Comparison of ENCODE assay signal across 14 mouse cellular contexts in genomic region chr8:81703571-81704365, GRCm38 (mm10).
"Had no signal": no experiment of that assay in that cellular context is flagged by ENCODE, and none has a peak within 500 bp of the region (broad histone marks: within the 10 kb centered on the region; RNA-seq: fewer than 3 reads in every experiment).

No protein-coding gene starts in this region.

- DNase-seq: kidney, adult 11 months; kidney, postnatal 10 days; lung, embryonic 14.5 days; lung, postnatal 10 days; lung, postnatal 4 days; midbrain, embryonic 14.5 days; right cerebral cortex, postnatal 4 days; spleen, adult 18-20 months had no signal

- H3K36me3 ChIP-seq: limb, embryonic 15.5 days; liver, embryonic 12.5 days; midbrain, embryonic 10.5 days; neural tube, embryonic 12.5 days had no signal

- H3K27me3 ChIP-seq: limb, embryonic 15.5 days; liver, embryonic 12.5 days; neural tube, embryonic 12.5 days had no signal

- H3K27ac ChIP-seq: left cerebral cortex, adult 2 months; limb, embryonic 15.5 days; liver, embryonic 12.5 days; midbrain, embryonic 10.5 days; neural tube, embryonic 12.5 days had no signal

- H3K4me1 ChIP-seq: limb, embryonic 15.5 days; liver, embryonic 12.5 days; midbrain, embryonic 10.5 days; neural tube, embryonic 12.5 days had no signal

- H3K4me3 ChIP-seq: left cerebral cortex, adult 2 months; limb, embryonic 15.5 days; liver, embryonic 12.5 days; midbrain, embryonic 10.5 days; myocyte; neural tube, embryonic 12.5 days had no signal
